Mouse (Mus musculus): Measurements from ENCODE around the gene Kmt2a. TPM values are rescaled to one million over a fixed set of nuclear protein-coding genes. Genes with fewer than 3 reads are reported as not detected.

The Kmt2a gene
- total RNA-seq, 2 experiments from 2014 or later, result 31.9 to 38.3 TPM

Other genes starting within 250 kb of the Kmt2a start
- not detected for gene Treh, start 208.1 kb downstream of the Kmt2a start, total RNA-seq (2021)
- gene Phldb1, start 146.1 kb downstream of the Kmt2a start, total RNA-seq (2021), result 10 to 100 TPM; 41.2 to 48.9 TPM
- 100 to 1,000 TPM; 173 to 185 TPM for gene Arcn1, start 113.5 kb downstream of the Kmt2a start, total RNA-seq (2021)
- gene Ift46, start 113.4 kb downstream of the Kmt2a start, total RNA-seq (2021), result 10 to 100 TPM; 68.9 to 97.6 TPM
- 1 to 10 TPM; 2.2 to 8.8 TPM for gene Tmem25, start 82.0 kb downstream of the Kmt2a start, total RNA-seq (2021)
- 1 to 10 TPM; 1.2 to 4.1 TPM for gene Ttc36, start 78.2 kb downstream of the Kmt2a start, total RNA-seq (2021)
- 100 to 1,000 TPM; 605 to 637 TPM for gene Atp5l, start 39.4 kb upstream of the Kmt2a start, total RNA-seq (2021)
- gene Ube4a, start 84.3 kb upstream of the Kmt2a start, total RNA-seq (2021), result 100 to 1,000 TPM in 1 of 2 experiments, 10 to 100 TPM in 1; 97.9 to 105 TPM
- gene Cd3g, start 99.1 kb upstream of the Kmt2a start, total RNA-seq (2021), result under 1 TPM in 1 of 2 experiments, not detected in 1; 0.30 TPM
- 1 to 10 TPM in 1 of 2 experiments, not detected in 1; 1.5 TPM for gene Cd3d, start 100.5 kb upstream of the Kmt2a start, total RNA-seq (2021)
- under 1 TPM in 1 of 2 experiments, not detected in 1; 0.60 TPM for gene Cd3e, start 128.3 kb upstream of the Kmt2a start, total RNA-seq (2021)
- 10 to 100 TPM in 1 of 2 experiments, 1 to 10 TPM in 1; 8.3 to 10.4 TPM for gene Mpzl2, start 158.5 kb upstream of the Kmt2a start, total RNA-seq (2021)
- 10 to 100 TPM in 1 of 2 experiments, 1 to 10 TPM in 1; 5.3 to 12.2 TPM for gene Mpzl3, start 173.9 kb upstream of the Kmt2a start, total RNA-seq (2021)
- 1 to 10 TPM; 1.9 to 3.1 TPM for gene Jaml, start 197.9 kb upstream of the Kmt2a start, total RNA-seq (2021)
- 10 to 100 TPM; 10.6 to 15.7 TPM for gene Scn2b, start 236.5 kb upstream of the Kmt2a start, total RNA-seq (2021)

Measured in adrenal gland, postnatal 36 days (tissue).